Mouse (Mus musculus): ENCODE results near the gene Trpv2. TPM values are rescaled to one million over a fixed set of nuclear protein-coding genes. Genes with fewer than 3 reads are reported as not detected.

The Trpv2 gene
- polyA plus RNA-seq, 1 experiment from 2014 or later = 5.5 TPM

DNA sequence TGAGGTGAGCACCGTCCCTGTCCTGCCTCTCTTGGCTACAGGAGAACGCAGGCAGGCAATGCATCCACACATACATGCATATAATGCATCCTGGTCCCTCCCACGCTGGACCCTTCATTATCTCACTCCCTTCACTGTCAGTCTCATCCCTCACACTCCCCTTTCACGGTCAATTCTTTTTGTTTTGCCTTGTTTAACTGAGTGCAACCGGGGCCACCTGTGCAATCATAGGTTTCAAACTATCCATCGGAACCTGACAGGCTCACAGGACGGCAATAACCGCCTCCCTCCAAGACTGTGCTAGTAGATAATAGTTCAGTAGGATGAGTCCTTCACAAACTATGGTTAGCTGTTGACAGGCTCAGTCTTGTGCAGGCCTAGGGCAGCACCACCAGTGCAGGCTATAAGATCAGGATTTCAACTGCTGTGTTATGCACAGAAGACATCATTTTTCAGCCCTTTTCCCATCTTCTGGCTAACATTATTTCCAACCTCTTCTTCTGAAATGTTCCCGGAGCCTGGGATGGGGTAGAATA, 10.5 kb downstream of the Trpv2 start:
- no peaks in the 10 kb centered on the region for H3K9me3 ChIP-seq (replicated peaks)
- no peak overlapping the region for H3K4me2 ChIP-seq
- peaks cover 25% of the 10 kb centered on the region for H3K4me1 ChIP-seq (replicated peaks)
- H3K9ac ChIP-seq = no peak overlapping the region
- WGBS (ENCODE audit: insufficient replicate concordance) = 52% methylated on average over 9 of the region's 9 CpGs
- H3K27ac ChIP-seq (replicated peaks) = no peak overlapping the region
- no peak overlapping the region for H3K4me3 ChIP-seq (replicated peaks)
- ATAC-seq (ENCODE audit: insufficient read depth) = no peak
- H3K36me3 ChIP-seq (replicated peaks) = no peaks in the 10 kb centered on the region
- H3K27me3 ChIP-seq = no peaks in the 10 kb centered on the region

DNA sequence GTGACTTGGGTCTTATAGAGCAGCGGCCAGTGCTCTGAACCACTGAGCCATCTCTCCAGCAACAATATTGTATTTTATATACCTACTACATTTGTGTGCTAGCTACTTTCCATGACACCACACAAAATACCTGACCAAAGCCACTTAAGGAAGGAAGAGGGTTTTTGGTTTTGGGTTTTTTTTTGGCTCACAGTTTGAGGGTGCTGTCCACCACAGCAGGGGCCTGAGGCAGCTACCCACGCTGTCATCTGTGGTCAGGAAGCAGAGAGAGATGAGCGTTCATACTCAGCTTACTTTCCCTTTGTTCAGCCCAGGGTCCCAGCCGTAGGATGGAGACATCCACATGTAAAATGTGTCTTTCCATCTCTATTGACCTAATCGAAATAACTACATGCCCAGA, 12.7 kb downstream of the Trpv2 start:
- ATAC-seq (ENCODE audit: insufficient read depth) = no peak
- WGBS (ENCODE audit: insufficient replicate concordance) = 71% methylated on average over 5 of the region's 5 CpGs
- H3K4me2 ChIP-seq = no peak overlapping the region
- peaks cover 20% of the 10 kb centered on the region for H3K4me1 ChIP-seq (replicated peaks)
- H3K27me3 ChIP-seq = no peaks in the 10 kb centered on the region
- no peak overlapping the region for H3K27ac ChIP-seq (replicated peaks)
- H3K4me3 ChIP-seq (replicated peaks) = no peak overlapping the region
- H3K36me3 ChIP-seq (replicated peaks) = no peaks in the 10 kb centered on the region
- H3K9ac ChIP-seq = no peak overlapping the region
- H3K9me3 ChIP-seq (replicated peaks) = no peaks in the 10 kb centered on the region

GRCm38 (mm10) chr11:62589391-62589790, 15.1 kb downstream of the Trpv2 start:
- WGBS (ENCODE audit: insufficient replicate concordance) = 83% methylated on average over 10 of the region's 10 CpGs
- no peak overlapping the region for H3K27ac ChIP-seq (replicated peaks)
- no peak for ATAC-seq (ENCODE audit: insufficient read depth)
- no peak overlapping the region for H3K4me3 ChIP-seq (replicated peaks)
- H3K36me3 ChIP-seq (replicated peaks) = no peaks in the 10 kb centered on the region
- no peak overlapping the region for H3K4me2 ChIP-seq
- no peaks in the 10 kb centered on the region for H3K9me3 ChIP-seq (replicated peaks)
- H3K27me3 ChIP-seq = no peaks in the 10 kb centered on the region
- peaks cover 21% of the 10 kb centered on the region for H3K4me1 ChIP-seq (replicated peaks)
- H3K9ac ChIP-seq = no peak overlapping the region

DNA sequence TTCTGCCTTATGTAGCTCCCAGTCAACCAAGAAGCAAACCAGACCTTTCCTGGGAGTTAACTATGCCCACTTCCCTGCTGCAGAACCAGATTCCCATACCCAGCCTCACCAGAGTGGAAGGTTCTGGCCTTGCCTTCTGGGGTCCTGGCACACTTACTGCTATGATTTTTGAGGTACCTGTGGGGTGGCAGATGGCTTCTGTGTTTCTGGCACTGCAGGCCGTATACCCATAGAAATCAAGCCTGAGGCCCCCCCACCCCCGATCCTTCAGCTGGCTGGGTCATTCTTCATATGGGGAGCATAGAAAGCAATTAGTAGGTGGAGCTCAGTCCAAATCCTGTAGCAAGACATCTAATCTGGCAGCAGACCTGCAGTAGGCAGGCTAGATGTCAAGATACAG, 16.7 kb downstream of the Trpv2 start:
- no peak overlapping the region for H3K4me2 ChIP-seq
- no peak overlapping the region for H3K27ac ChIP-seq (replicated peaks)
- no peaks in the 10 kb centered on the region for H3K36me3 ChIP-seq (replicated peaks)
- 88% methylated on average over 2 of the region's 2 CpGs for WGBS (ENCODE audit: insufficient replicate concordance)
- H3K27me3 ChIP-seq = no peaks in the 10 kb centered on the region
- H3K9me3 ChIP-seq (replicated peaks) = no peaks in the 10 kb centered on the region
- peaks cover 4% of the 10 kb centered on the region; the same call in 1 of the 2 replicates for H3K4me1 ChIP-seq (replicated peaks)
- H3K9ac ChIP-seq = no peak overlapping the region
- ATAC-seq (ENCODE audit: insufficient read depth) = no peak
- no peak overlapping the region for H3K4me3 ChIP-seq (replicated peaks)

DNA sequence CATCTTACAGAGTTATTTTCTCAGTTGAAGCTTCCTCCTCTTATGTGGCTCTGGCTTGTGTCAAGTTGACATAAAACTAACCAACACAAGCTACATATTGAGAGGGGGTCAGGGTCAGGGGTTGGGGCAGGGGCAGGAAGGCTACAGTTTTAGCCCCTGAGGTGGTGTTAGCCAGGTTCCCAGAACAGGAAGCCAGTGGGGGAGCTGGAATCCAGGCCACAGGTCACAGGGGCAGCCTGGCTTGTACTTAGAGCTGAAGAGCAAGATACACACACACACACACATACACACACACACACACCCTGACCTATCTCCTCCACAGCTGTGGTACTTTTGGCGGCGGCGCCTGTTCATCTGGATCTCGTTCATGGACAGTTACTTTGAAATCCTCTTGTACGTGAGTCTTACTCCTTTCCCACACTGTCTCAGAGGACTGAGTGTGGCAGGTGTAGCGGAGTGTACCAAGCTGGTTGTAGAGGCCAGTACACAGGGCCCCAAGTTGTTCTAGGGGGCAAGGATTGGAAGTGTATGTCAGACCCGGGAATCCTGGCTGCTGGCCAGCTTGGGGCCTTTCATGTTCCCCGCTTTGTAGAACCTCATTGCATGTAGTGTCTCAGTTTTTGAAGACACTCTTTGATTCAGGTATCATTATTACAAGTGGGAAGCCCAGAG, 17.8 kb downstream of the Trpv2 start:
- Histone ChIP-seq H3K4me2 (no peak overlapping the region), H3K27ac (replicated peaks) (no peak overlapping the region), H3K27me3 (no peaks in the 10 kb centered on the region), H3K9me3 (replicated peaks) (no peaks in the 10 kb centered on the region), H3K4me1 (replicated peaks) (0 out of 2 replicates have a peak, but pooled peaks cover 4% of the 10 kb centered on the region), H3K4me3 (replicated peaks) (no peak overlapping the region), H3K9ac (no peak overlapping the region), H3K36me3 (replicated peaks) (no peaks in the 10 kb centered on the region)
- ATAC-seq (ENCODE audit: insufficient read depth) = peak; percentile 47; the same call in 1 of the 2 replicates
- WGBS (ENCODE audit: insufficient replicate concordance) = 66% methylated on average over 8 of the region's 8 CpGs

DNA sequence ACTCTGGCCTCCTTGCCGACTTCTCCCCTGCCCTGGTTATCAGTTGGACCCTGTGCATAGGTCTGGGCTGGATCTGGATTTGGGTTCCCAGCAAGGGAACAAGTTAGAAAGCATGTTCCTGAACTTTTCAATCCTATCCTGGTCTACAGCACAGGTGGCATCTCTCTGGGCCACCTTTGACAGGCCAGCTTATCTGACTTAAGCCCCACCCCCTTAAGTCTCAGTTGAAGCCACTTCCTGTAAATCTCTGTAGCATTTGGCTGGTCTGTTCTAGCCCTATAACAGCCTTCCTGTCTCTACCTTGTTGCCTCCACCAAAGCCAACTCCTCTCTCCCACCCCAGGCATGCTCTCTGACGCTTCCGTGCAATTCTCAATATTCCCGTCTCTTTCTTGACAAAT, 24.3 kb downstream of the Trpv2 start:
- WGBS (ENCODE audit: insufficient replicate concordance) = 77% methylated on average over 4 of the region's 4 CpGs

GRCm38 (mm10) chr11:62601732-62602618, 27.7 kb downstream of the Trpv2 start:
- peak overlapping the region; percentile 87 for H3K4me3 ChIP-seq (replicated peaks)
- peak overlapping the region; percentile 40 for H3K9ac ChIP-seq
- 12% methylated on average over 17 of the region's 17 CpGs for WGBS (ENCODE audit: insufficient replicate concordance)
- peak overlapping the region; percentile 95 for H3K27ac ChIP-seq (replicated peaks)
- H3K27me3 ChIP-seq = no peaks in the 10 kb centered on the region
- H3K36me3 ChIP-seq (replicated peaks) = peaks cover 34% of the 10 kb centered on the region
- no peaks in the 10 kb centered on the region for H3K9me3 ChIP-seq (replicated peaks)
- peak; percentile 2; the same call in 1 of the 2 replicates for ATAC-seq (ENCODE audit: insufficient read depth)
- H3K4me1 ChIP-seq (replicated peaks) = peaks cover 35% of the 10 kb centered on the region
- peak overlapping the region; percentile 76 for H3K4me2 ChIP-seq

More for the DNA sequence above, 24.3 kb downstream of the Trpv2 start:
- Histone ChIP-seq H3K27me3 (no peaks in the 10 kb centered on the region), H3K4me3 (replicated peaks) (no peak overlapping the region), H3K36me3 (replicated peaks) (no peaks in the 10 kb centered on the region), H3K4me2 (no peak overlapping the region), H3K9ac (no peak overlapping the region), H3K4me1 (replicated peaks) (peaks cover 9% of the 10 kb centered on the region), H3K9me3 (replicated peaks) (no peaks in the 10 kb centered on the region), H3K27ac (replicated peaks) (no peak overlapping the region)
- no peak for ATAC-seq (ENCODE audit: insufficient read depth)

DNA sequence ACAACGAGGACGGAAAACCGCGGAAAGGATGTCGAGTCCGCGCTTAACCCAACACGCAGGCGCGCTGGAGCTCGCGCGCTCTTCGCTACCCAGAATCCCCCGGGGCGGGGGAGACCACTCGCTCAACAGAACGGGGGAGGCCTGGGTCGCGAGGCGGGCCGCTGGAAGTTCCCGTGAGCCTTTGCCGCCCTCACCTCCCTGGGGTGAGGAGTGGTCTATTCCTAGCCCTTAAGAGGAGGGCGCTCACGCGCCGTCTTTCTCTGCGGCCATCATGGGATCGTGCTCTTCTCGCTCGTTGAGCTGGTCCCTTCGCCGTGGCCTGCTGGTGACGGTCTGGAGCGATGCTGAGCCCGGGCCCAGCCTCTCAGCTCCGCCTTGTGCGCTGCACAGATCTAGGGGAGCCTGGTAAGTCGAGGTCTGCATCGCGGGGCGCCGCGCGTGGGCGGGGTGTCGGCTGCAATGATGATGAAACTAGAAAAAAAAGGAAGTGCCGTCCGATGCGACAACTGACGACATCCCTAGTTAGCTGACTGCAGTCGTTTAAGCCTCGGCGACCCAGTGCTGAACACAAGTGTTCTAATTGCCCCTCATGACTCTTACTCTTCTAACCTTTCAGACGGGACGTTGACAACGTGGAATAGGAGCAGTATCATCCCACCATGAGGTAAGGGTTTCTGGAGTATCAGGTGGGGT, 28.5 kb downstream of the Trpv2 start:
- Histone ChIP-seq H3K9me3 (replicated peaks) (no peaks in the 10 kb centered on the region), H3K36me3 (replicated peaks) (peaks cover 41% of the 10 kb centered on the region), H3K4me3 (replicated peaks) (peak overlapping the region; percentile 87), H3K4me1 (replicated peaks) (peaks cover 37% of the 10 kb centered on the region), H3K27ac (replicated peaks) (peak overlapping the region; percentile 95), H3K9ac (peak overlapping the region; percentile 86), H3K27me3 (no peaks in the 10 kb centered on the region), H3K4me2 (peak overlapping the region; percentile 76)
- under 1% methylated on average over 58 of the region's 58 CpGs for WGBS (ENCODE audit: insufficient replicate concordance)
- ATAC-seq (ENCODE audit: insufficient read depth) = peak; percentile 88

DNA sequence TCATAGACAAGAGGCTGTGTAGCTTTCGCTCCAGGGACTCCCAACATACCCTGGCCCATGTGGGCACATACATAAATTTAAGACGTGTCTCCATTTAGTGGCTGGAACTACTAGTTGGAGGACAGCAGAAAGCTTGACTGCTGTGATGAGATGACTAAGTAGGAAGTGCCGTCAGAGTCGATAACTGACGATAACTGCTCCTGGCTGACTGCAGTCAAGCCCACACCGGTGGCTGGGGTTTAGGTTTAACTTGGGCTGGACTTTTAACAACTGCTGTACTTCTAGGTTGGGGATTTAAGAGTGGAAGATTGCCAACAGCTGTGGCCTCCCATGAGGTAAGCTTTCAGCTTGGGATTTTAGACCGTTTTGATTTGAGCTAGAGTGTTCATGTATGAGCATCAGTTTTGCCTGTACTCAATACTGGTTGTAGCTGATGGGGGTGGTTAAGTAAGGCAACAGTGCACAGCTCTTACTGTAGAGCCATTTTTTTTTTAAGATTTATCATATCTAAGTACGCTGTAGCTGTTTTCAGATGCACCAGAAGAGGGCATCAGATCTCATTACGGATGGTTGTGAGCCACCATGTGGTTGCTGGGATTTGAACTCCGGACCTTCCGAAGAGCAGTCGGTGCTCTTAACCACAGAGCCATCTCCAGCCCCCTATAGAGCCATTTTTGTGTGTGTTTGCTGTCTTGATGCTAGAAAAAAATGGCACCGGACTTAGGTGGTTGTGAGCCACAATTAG, 29.2 kb downstream of the Trpv2 start:
- peak; percentile 14 for ATAC-seq (ENCODE audit: insufficient read depth)
- peak overlapping the region; percentile 76 for H3K4me2 ChIP-seq
- WGBS (ENCODE audit: insufficient replicate concordance) = under 1% methylated on average over 13 of the region's 13 CpGs

GRCm38 (mm10) chr11:62604123-62604706, 29.9 kb downstream of the Trpv2 start:
- Histone ChIP-seq H3K4me2 (peak overlapping the region; percentile 76), H3K27me3 (no peaks in the 10 kb centered on the region), H3K27ac (replicated peaks) (peak overlapping the region; percentile 95), H3K4me1 (replicated peaks) (peaks cover 44% of the 10 kb centered on the region), H3K9me3 (replicated peaks) (no peaks in the 10 kb centered on the region), H3K36me3 (replicated peaks) (peaks cover 49% of the 10 kb centered on the region), H3K9ac (peak overlapping the region; percentile 86), H3K4me3 (replicated peaks) (peak overlapping the region; percentile 87)
- WGBS (ENCODE audit: insufficient replicate concordance) = 9% methylated on average over 5 of the region's 5 CpGs
- no peak for ATAC-seq (ENCODE audit: insufficient read depth)

More for the DNA sequence above, 29.2 kb downstream of the Trpv2 start:
- H3K9ac ChIP-seq = peak overlapping the region; percentile 86
- H3K4me3 ChIP-seq (replicated peaks) = peak overlapping the region; percentile 87
- no peaks in the 10 kb centered on the region for H3K9me3 ChIP-seq (replicated peaks)
- H3K27me3 ChIP-seq = no peaks in the 10 kb centered on the region
- H3K36me3 ChIP-seq (replicated peaks) = peaks cover 47% of the 10 kb centered on the region
- peak overlapping the region; percentile 95 for H3K27ac ChIP-seq (replicated peaks)
- H3K4me1 ChIP-seq (replicated peaks) = peaks cover 40% of the 10 kb centered on the region
